Mouse (Mus musculus) WW6 (cell line): ENCODE data around the gene Eqtn.

Source experiments
- DNase-seq: peaks from one replicate; pipeline ENCODE4 v3.0.0-alpha.2; 2013; ENCODE audit warnings: low read depth, low spot score

Eqtn gene

GRCm38 (mm10) chr4:94928743-94929142 is at the start of gene Eqtn:
Gene Eqtn, minus strand, starts transcription at chr4:94928843.
- DNase-seq, result no peak

GRCm38 (mm10) chr4:94973321-94973720 is 44.7 kb upstream of the Eqtn start:
- DNase-seq, result no peak

GRCm38 (mm10) chr4:94952773-94953172 is 24.1 kb upstream of the Eqtn start:
- DNase-seq, result no peak

GRCm38 (mm10) chr4:94941221-94941855 is 12.7 kb upstream of the Eqtn start:
- DNase-seq, result peak; percentile 50

GRCm38 (mm10) chr4:94901780-94902179 is 26.9 kb downstream of the Eqtn start:
- DNase-seq, result no peak

- DNase-seq, result no peak
Observed at GRCm38 (mm10) chr4:94900744-94901143, 27.9 kb downstream of the Eqtn start.
